Mouse (Mus musculus) NIH3T3 (cell line): ENCODE data around the gene Abca12.

Experiments
- DNase-seq: peaks from one replicate; pipeline ENCODE4 v3.0.0-alpha.2; 2012; ENCODE audit warnings: low read depth

Abca12 gene

DNA sequence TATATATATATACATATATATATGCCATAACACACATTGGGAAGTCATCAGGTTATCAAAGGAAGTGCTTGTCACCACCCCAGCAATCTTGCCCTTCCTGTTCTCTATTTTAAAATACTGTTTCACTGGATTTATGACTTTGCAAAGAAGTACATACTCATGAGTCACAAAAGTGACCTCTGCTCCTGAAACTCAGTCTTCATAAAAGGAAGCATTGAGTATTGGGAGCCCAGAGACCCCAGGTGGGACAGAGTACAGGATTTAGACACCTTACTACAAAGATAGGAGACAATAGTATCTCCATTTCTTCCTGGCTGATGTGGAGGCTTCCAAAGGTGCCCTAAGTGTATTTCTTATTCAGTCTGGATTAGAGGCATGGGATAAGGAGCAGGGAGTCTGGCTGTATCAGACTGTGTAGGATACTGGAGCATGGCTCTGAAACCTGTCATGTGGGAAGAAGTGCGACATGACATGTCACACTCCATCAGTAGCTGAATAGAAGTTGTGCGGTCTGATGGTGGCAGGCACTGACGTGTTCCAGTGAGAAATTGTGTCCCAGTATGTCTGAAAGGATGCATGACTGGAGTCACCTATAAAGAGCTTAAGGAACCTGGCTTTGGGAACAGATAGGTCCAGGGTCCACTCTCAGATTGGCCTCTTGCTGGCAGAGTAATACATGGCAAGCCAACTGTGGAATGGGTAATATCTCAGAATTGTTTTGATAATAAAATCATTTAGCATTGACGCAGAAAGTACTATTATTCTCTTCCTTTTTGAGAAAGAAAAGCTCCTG, 76.0 kb downstream of the Abca12 start:
- no peak for DNase-seq

DNA sequence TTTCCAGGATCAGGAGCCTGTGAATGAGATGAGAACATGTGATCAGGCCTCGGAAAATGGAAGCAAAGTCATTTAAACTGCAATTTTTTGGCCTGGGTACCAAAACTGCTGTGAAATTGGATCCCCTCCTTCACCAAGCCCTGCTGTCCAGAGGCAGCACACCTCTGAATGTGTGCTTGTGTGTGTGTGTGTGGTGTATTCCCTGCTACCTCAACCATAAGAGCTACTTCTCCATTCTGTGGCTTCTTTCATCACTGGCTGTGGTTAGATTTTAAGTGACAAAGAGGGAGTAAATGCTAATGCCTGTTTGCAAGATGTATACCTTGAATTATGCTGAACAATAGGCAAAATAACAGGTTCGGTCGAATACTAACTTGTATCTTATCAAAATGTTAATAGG, 84.4 kb downstream of the Abca12 start:
- DNase-seq: no peak

DNA sequence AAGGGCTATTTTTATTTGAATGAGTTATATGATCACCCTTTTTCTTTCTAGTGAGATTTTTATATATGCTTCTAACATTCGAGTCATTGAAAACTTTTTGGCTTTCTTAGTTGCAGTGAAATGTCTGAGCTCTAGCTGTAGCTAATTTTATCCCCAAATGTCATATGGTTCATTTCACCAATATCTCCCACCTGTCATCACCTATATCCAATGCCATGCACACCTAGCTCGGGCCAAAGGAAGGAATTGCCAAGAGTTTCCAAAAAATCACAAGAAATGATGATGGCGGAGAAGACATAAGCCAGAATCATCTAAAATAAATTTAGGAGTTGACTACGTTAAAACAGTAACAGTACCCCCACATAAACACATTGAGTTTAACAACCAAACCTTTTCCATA, 102.5 kb downstream of the Abca12 start:
- no peak for DNase-seq

- no peak for DNase-seq
These were observed 104.1 kb downstream of the Abca12 start for GRCm38 (mm10) chr1:71310614-71311013.

- no peak for DNase-seq
These were observed 107.3 kb downstream of the Abca12 start for GRCm38 (mm10) chr1:71307362-71307761.

- DNase-seq: no peak
These were observed 108.5 kb downstream of the Abca12 start for GRCm38 (mm10) chr1:71306196-71306595.

DNA sequence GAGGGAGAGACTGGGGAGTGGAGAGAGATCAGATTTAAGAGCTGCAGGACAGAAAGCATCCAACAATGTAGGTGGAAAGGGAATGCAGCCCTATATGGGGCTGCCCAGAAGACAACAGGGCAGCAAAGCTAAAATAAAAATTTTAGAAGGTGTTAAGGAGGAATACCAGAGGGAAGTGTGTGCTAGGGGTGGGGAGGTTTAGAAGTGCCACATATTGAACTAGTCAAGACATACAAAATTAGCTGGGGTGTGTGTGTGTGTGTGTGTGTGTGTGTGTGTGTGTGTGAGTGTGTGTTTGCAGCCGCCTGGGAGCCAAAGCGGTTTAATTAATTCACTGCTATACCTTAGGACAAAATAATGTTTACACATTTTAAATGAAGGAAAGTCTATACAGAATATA, 110.1 kb downstream of the Abca12 start:
- DNase-seq: no peak

- DNase-seq: no peak
These were observed 117.7 kb downstream of the Abca12 start for GRCm38 (mm10) chr1:71297021-71297420.

DNA sequence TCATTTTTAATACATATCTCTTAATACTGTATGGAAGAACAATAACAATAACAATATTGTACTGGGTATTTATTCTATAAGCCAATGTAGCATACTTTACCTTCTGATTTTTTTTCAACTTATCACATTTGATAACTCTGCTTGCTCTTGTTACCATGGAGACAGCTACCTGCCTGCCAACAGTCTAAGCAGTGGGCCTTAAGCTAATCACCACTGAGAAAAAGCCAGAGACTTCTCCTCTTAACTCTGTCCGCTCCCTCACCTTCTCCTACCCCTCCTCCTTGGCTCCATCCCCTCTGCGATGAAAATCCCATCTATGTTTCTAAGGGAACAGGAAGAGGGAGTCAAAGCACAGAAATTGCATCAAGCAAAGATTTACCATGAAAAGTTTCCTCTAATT, 118.1 kb downstream of the Abca12 start:
- DNase-seq: no peak

- no peak for DNase-seq
These were observed 122.8 kb downstream of the Abca12 start for GRCm38 (mm10) chr1:71291917-71292316.

DNA sequence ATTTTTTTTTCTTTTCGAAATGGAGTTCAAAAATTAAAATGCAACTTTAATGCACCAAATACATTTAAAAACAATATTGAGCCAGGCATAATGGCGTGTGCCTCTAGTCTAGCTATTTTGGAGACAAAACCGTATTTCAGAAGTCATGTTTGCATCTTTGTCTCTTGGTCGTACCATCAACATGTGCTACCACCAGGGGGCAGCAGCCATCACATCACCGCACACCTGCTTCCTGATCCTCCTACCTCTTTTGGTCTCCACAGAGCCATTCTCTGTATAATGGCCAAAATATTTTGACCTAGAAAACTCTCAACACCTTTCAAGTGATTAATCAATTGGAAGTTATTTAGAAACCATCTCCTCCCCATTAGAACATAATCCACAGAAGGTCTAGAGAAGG, 125.2 kb downstream of the Abca12 start:
- DNase-seq: peak; percentile 80

- peak; percentile 6 for DNase-seq
These were observed 137.8 kb downstream of the Abca12 start for GRCm38 (mm10) chr1:71276940-71277339.

- DNase-seq: no peak
These were observed 142.2 kb downstream of the Abca12 start for GRCm38 (mm10) chr1:71272550-71272949.

DNA sequence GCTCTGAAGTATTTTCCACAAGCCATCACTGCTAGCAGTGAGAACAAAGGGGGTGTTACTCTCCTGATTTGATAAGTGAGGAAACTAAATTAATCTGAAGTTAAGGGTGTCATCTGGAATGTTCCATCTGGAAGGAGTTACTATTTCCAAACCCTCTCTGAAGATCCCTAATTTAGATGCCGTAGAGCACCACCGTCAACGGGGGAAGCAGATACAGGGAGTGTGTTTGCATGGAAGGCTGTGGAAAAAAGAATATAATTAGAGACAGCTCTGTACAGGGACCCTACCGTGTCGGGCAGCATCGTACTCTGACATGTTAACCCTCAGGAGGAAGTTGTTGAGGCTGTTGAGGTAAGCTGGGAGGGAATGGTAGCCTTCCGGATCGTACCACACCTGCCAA, 142.6 kb downstream of the Abca12 start:
- DNase-seq: no peak

- peak; percentile 4 for DNase-seq
These were observed 144.6 kb downstream of the Abca12 start for GRCm38 (mm10) chr1:71270083-71270482.

DNA sequence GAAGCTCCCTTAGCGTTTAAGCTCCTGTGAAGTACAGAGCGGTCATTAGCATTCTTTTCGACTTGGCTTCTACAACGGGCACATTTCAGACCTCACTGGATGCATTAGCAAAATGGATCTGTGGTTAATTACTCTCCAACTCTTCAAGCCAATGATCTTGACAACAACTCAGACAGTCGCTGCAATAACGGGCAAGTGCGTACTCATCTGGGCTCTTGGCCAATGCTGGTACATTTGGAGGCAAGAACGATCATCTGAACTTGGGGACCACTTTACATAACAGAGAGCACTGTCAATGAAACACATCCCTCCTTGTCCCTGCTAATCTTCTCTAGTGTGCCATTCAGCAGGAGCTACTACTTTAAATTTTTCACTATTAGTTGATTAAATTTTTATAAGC, 148.1 kb downstream of the Abca12 start:
- DNase-seq: no peak

- DNase-seq: no peak
These were observed 151.2 kb downstream of the Abca12 start for GRCm38 (mm10) chr1:71263532-71263931.

DNA sequence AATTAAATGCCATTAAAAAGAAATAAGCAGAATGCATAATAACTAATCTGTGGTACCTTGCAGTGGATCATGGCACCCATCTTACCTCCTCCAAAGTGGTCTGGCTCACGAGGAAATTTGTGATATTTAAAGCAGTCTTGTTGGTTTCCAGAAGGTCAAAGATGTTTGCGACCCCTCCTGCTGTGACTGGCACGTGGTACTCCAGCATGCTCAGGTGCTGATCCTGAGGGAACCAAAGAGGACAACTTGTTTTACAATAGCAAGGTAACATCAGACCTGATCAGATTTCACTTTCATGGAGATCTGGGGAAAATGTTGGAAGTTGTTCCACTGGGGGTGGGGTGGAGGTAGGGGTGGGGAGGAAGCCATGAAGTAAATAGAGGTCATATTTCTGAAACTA, 170.1 kb downstream of the Abca12 start:
- DNase-seq: no peak

GRCm38 (mm10) chr1:71241396-71241795, 173.3 kb downstream of the Abca12 start:
- DNase-seq: no peak

- no peak for DNase-seq
These were observed 175.1 kb downstream of the Abca12 start for GRCm38 (mm10) chr1:71239586-71239985.

GRCm38 (mm10) chr1:71235335-71235734, 179.4 kb downstream of the Abca12 start:
- no peak for DNase-seq

DNA sequence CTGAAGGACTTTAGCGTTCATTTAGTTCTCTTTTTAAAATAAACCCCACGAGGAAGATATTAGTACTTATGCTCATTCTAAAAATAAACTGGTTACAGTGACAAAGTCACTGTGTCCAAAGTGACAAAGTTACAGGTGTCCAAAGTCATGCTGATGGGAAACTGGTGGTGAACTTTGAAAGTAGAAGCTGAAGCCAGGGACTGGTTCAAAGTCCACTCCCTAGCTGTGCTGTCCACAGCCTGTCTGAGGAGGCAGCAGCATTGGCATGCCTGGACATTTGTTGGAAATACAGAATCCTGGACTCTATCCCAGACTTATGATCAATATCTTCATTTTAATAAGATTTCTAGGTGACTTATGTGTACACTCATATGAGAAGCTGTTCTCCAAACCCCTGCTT, 183.5 kb downstream of the Abca12 start:
- DNase-seq: no peak

- DNase-seq: no peak
These were observed 211.1 kb downstream of the Abca12 start for GRCm38 (mm10) chr1:71203581-71203980.

GRCm38 (mm10) chr1:71196191-71196590, 218.5 kb downstream of the Abca12 start:
- no peak for DNase-seq
